Comparison of ENCODE assay signal across 10 mouse cellular contexts in genomic region chrX:23694588-23694987, GRCm38 (mm10). TPM values are rescaled to one million over a fixed set of nuclear protein-coding genes. Genes with fewer than 3 reads are reported as not detected.
DNase-seq lines count a peak whose midpoint lies in the region; ATAC-seq and TF ChIP-seq lines count a peak whose summit lies in the region.
"Had no signal": no experiment of that assay in that cellular context is flagged by ENCODE, and none has a peak within 500 bp of the region (broad histone marks: within the 10 kb centered on the region; RNA-seq: fewer than 3 reads in every experiment).

No protein-coding gene starts in this region.

- TF ChIP-seq POLR2A in embryonic fibroblast, embryonic 13.5 days (IDR thresholded peaks at IDR 0.05; ENCODE audit: low read depth, low read length), result no peak

- peaks cover 2% of the 10 kb centered on the region; the same call in 1 of the 2 replicates for H3K4me1 ChIP-seq in heart, embryonic 16.5 days (ENCODE audit: control insufficient read depth, insufficient read depth, low read length)
- no peaks in the 10 kb centered on the region for H3K4me1 ChIP-seq in heart, embryonic 10.5 days
- no peaks in the 10 kb centered on the region for H3K4me1 ChIP-seq in embryonic fibroblast, embryonic 13.5 days (ENCODE audit: control insufficient read depth, insufficient read depth, low read length)
- H3K4me1 ChIP-seq in liver, embryonic 16.5 days (ENCODE audit: control insufficient read depth, low read depth, low read length), result peaks cover 3% of the 10 kb centered on the region; the same call in 1 of the 2 replicates
- H3K4me1 ChIP-seq: kidney, embryonic 15.5 days had no signal

- H3K4me2 ChIP-seq in heart, embryonic 16.5 days (ENCODE audit: low read depth, low read length), result peak overlapping the region; percentile 62; the same call in 1 of the 2 replicates
- peak overlapping the region; percentile 43 for H3K4me2 ChIP-seq in liver, embryonic 16.5 days (ENCODE audit: low read depth, low read length)

- H3K27ac ChIP-seq in heart, embryonic 16.5 days (ENCODE audit: low read length), result no peak overlapping the region
- no peak overlapping the region for H3K27ac ChIP-seq in heart, embryonic 10.5 days
- H3K27ac ChIP-seq in embryonic fibroblast, embryonic 13.5 days (ENCODE audit: insufficient read depth, low read length), result no peak overlapping the region
- no peak overlapping the region for H3K27ac ChIP-seq in liver, embryonic 16.5 days (ENCODE audit: low read length)
- H3K27ac ChIP-seq: kidney, embryonic 15.5 days had no signal

- H3K4me3 ChIP-seq in heart, embryonic 16.5 days (ENCODE audit: low read length), result no peak overlapping the region
- no peak overlapping the region; the same call in 1 of the 2 replicates for H3K4me3 ChIP-seq in heart, embryonic 10.5 days
- peak overlapping the region; percentile 38; the same call in 1 of the 2 replicates for H3K4me3 ChIP-seq in embryonic fibroblast, embryonic 13.5 days (ENCODE audit: insufficient read depth, low read length)
- peak overlapping the region; percentile 54 for H3K4me3 ChIP-seq in liver, embryonic 16.5 days (ENCODE audit: low read depth, low read length)

- no peak for TF ChIP-seq CTCF in embryonic fibroblast, embryonic 13.5 days (IDR thresholded peaks at IDR 0.05; ENCODE audit: borderline replicate concordance, insufficient read depth, low read length)

- no peaks in the 10 kb centered on the region for H3K27me3 ChIP-seq in heart, embryonic 16.5 days (ENCODE audit: control insufficient read depth, insufficient read depth, low read length)
- H3K27me3 ChIP-seq in heart, embryonic 10.5 days (ENCODE audit: insufficient read depth, poor library complexity, severe bottlenecking), result no peaks in the 10 kb centered on the region; the same call in 1 of the 2 replicates
- no peaks in the 10 kb centered on the region for H3K27me3 ChIP-seq in liver, embryonic 16.5 days (ENCODE audit: control insufficient read depth, insufficient read depth, low read depth, low read length)
- H3K27me3 ChIP-seq: kidney, embryonic 15.5 days had no signal

- 43% methylated on average over 3 of the region's 3 CpGs for WGBS in heart, embryonic 16.5 days
- 58% methylated on average over 3 of the region's 3 CpGs for WGBS in heart, embryonic 10.5 days
- 55% methylated on average over 3 of the region's 3 CpGs for WGBS in liver, embryonic 16.5 days (ENCODE audit: insufficient replicate concordance)

- ATAC-seq in heart, embryonic 16.5 days (replicated peaks; ENCODE audit: extremely low read depth, insufficient read depth, low FRiP score), result no peak
- no peak for ATAC-seq in liver, embryonic 16.5 days (ENCODE audit: low read depth)

- H3K36me3 ChIP-seq in heart, embryonic 16.5 days (ENCODE audit: control insufficient read depth, insufficient read depth), result no peaks in the 10 kb centered on the region
- no peaks in the 10 kb centered on the region for H3K36me3 ChIP-seq in heart, embryonic 10.5 days
- H3K36me3 ChIP-seq in liver, embryonic 16.5 days (ENCODE audit: control insufficient read depth, insufficient read depth), result no peaks in the 10 kb centered on the region
- H3K36me3 ChIP-seq: kidney, embryonic 15.5 days had no signal

- H3K9ac ChIP-seq in heart, embryonic 16.5 days (ENCODE audit: low read length), result no peak overlapping the region
- H3K9ac ChIP-seq in liver, embryonic 16.5 days (ENCODE audit: low read depth, low read length), result no peak overlapping the region
- H3K9ac ChIP-seq: kidney, embryonic 15.5 days had no signal

- H3K9me3 ChIP-seq in heart, embryonic 16.5 days (replicated peaks; ENCODE audit: control insufficient read depth, low read length), result no peaks in the 10 kb centered on the region
- no peaks in the 10 kb centered on the region for H3K9me3 ChIP-seq in heart, embryonic 10.5 days
- no peaks in the 10 kb centered on the region for H3K9me3 ChIP-seq in liver, embryonic 16.5 days (replicated peaks; ENCODE audit: control insufficient read depth, low read length)
- H3K9me3 ChIP-seq: kidney, embryonic 15.5 days had no signal

- DNase-seq in heart, embryonic 10.5 days (ENCODE audit: low spot score), result no peak
- peak; percentile 9 for DNase-seq in CD4-positive helper T cell, adult 2 months (ENCODE audit: low read depth, low spot score)
- DNase-seq in cerebellum, postnatal 10 days, result no peak
- no peak for DNase-seq in layer of hippocampus, adult 8-10 months (ENCODE audit: low spot score in 2 of 2)
- no peak for DNase-seq in yolk sac, embryonic 10.5 days (ENCODE audit: low spot score)
- DNase-seq: thymus, adult 2 months had no signal

RNA-seq across cellular contexts. Expression of gene Wdr44, which starts 1.7 kb away (rescaled TPM):
- polyA plus RNA-seq in heart, embryonic 16.5 days (2015; fragmentation: Nextera tagmentation; extraction: Ambion mirVana), result 7.4 and 8.4 TPM in 2 replicates
- 5.7 and 6.3 TPM in 2 replicates for polyA plus RNA-seq in heart, embryonic 10.5 days (2016; fragmentation: Nextera tagmentation; extraction: Ambion mirVana)
- polyA plus RNA-seq in embryonic fibroblast, embryonic 13.5 days (2011; ENCODE audit: insufficient read length, low read depth, missing spikeins), result 10.9 and 12.5 TPM in 2 replicates
- 4.7 and 5.5 TPM in 2 replicates for polyA plus RNA-seq in liver, embryonic 16.5 days (2015; fragmentation: Nextera tagmentation; extraction: Ambion mirVana)
- 10 to 100 TPM; 22.1 to 24.0 (median 23.4) TPM for total RNA-seq in layer of hippocampus, adult 8-10 months (2022)

Comparison
In these comparisons a context has a peak if more than half of its experiments do, and no peak if none do; other contexts are left out.
1. H3K4me3 ChIP-seq: peak in embryonic fibroblast, embryonic 13.5 days (single experiment) and liver, embryonic 16.5 days (single experiment); none in heart, embryonic 16.5 days (single experiment) and heart, embryonic 10.5 days (single experiment).